Mouse (Mus musculus) liver, postnatal 0 days (tissue): ENCODE results near the gene Vmn1r21.

Experiments used
- CTCF ChIP-seq: sonication (generic); IDR thresholded peaks from 2 replicates; pipeline ENCODE4 v1.5.1; 2016; ENCODE audit warnings: antibody characterized with exemption, low read depth
- EP300 ChIP-seq: IDR thresholded peaks from 2 replicates; pipeline ENCODE4 v1.6.1; 2016; ENCODE audit warnings: antibody characterized with exemption, low read depth, mild to moderate bottlenecking

- TF ChIP-seq CTCF (no peak), EP300 (no peak)
Observed at GRCm38 (mm10) chr6:57839693-57840408, 10.3 kb downstream of the Vmn1r21 start.
